Mouse (Mus musculus) ovary, postnatal 36 days (tissue): ENCODE results near the gene Fam240a.

Source experiments
- DNase-seq: peaks from one replicate; pipeline ENCODE4 v3.0.0; 2022; ENCODE audit warnings: low spot score, mixed read lengths

The Fam240a gene

GRCm38 (mm10) chr9:110916786-110917185 is at the start of gene Fam240a:
Gene Fam240a, minus strand, starts transcription at chr9:110916861.
- DNase-seq: no peak

DNA sequence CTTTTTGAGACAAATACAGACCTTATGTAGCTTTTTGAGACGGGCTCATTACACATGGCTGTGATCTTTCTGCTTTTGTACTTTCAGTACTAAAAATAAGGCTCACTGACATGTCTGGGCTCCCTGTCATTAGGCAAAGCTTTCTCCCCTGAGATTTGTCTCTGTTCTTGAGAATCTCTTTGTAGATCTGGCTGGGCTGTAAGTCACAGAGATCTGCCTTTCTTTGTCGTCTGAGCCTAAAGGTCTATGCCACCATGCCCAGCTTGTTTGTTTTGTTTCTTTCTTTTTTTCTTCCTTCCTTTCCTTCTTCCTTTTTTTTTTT is 49.2 kb upstream of the Fam240a start:
- no peak for DNase-seq

DNA sequence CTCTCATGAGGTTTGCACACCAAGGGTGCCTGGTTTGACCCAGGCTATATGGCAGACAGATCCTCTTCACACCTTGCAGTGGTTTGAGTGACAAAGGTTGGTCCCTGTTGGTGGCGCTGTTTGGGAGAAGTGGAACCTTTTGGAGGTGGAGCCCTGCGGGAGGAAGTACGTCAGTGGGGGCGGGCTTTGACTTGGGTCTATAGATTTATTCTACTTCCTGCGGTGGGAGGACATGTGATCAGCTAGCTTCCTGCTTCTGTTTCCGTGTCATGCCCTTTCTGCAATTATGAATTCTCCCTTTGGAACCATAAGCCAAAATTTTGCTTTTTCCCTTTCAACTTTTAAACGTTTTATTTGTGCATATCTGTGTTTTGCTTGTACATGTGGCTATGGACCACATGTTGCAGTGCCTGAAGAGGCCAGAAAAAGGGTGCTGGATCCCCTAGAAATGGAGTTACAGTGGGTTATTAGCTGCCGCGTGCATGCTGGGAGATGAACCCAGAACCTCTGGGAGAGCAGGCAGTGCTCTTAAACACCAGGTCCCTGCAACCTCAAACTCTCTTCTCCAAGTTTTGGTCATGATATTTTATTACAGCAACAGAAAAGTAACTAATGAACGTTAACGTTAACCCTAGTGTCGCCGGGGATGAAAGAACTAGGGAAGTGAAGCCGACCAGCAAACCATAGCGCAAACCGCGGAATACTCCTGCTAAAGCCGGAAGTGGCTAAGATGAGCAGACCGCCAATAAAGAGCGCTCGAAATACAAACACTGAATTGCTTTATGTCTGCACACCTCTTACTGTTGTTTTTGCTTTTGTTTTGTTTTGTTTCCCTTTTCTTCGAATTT is 48.6 kb upstream of the Fam240a start:
- no peak for DNase-seq

DNA sequence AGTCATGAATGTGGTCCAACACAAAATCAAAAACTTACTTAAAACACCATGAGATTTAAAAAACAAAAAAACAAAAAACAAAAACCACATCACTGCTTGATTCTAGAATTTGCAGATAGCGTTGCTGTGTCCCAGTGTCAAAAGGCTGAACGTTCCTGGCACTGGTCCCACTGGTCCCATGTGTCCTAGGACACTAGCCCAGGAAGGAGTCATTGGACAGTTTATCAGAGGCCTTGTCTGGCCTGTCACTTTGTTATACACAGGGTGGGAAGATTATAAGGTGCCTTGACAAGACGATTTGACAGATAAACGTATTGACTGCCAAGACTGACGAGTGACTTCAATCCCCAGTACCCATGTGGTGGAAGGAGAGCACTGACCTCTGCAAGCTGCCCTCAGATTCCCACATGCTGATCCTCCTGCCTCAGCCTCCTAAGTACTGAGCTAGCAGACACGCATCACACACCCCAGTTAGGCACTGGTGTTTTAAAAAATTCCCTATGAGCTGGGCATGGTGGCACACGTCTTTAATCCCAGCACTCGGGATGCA is 47.0 kb upstream of the Fam240a start:
- no peak for DNase-seq

- no peak for DNase-seq
These were observed 44.7 kb upstream of the Fam240a start for GRCm38 (mm10) chr9:110961386-110961785.

- DNase-seq: no peak
These were observed 43.8 kb upstream of the Fam240a start for GRCm38 (mm10) chr9:110960230-110961149.

DNA sequence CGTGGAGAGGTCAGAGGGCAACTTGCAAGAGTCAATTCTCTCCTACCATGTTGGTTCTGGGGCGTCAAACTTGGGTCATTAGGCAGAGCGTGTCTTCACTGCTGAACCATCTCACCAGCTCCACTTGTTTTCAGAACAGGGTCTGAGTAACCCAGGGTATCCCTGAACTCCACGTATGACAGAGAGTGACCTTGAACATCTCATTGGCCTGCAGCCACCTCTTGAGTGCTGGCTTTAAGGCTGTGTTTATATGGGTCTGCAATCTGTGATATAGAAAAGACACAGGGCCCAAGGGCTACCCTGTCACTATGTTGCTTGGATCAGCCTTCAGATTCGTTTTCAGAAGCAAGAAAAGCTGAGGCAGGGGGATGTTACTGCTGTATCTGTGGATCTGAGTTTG is 43.0 kb upstream of the Fam240a start:
- DNase-seq: no peak

DNA sequence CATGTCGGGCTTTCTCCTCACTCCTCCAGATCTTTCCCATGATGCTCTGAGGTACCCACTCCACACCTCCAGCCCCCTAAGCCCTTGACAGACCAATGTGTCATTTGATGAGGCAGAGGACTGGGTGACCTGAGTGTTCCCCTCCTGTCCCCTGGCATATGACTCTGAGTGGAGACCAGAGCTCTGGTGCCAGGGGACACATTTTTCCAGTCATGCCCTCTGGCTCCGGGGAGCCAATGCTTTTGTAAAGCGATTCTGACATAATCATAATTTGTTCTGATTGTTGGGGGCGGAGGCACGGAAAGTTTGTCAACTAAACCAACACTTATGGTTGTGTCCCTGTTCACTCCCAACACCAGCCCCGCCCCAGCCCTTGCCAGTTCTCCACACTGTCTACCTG is 39.3 kb upstream of the Fam240a start:
- no peak for DNase-seq

GRCm38 (mm10) chr9:110954681-110955445 is 38.2 kb upstream of the Fam240a start:
- no peak for DNase-seq

DNA sequence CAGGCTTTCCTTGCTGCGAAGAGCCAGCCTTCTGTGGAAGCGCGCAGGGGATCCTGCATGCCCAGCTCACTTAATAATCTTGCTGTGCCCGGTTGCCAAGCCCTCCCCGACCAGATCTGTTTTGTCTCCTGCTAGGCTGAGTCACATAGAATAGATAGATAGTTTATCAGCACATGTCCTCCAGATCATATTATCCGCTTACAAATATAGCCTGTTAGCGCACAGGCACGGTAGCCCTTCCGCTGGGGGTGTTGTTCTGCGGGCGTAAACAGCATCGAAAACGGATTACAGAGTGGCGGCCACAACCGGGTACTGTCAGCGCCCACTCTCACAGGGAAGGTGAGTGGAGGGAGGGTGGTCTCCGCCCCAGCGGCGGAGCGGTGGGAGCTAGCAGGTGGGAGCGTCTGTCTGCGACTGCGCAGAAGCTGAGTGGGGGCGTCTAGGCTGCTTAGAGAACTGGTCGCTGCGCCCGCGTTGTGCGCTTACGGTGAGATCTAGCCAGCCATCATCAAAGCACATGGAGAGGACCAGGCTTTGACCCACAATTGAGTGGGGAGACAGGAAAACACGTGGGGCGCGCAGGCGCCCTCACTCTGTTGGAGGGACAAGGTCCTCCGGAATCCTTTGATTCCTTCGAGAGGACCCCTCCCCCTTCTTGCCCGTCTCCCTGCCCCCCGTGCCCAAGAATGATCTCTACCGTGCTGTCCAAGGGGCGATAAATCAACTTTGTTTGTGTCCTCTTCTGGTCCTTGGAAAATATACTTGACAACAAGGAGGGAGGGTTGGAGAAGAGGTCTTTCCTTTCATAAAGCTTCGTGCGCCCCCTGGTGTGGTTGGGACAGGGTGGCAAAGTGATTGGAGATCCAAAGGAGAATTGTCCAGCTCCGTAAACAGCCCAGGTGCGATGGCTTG is 37.1 kb upstream of the Fam240a start:
- DNase-seq: peak; percentile 79

DNA sequence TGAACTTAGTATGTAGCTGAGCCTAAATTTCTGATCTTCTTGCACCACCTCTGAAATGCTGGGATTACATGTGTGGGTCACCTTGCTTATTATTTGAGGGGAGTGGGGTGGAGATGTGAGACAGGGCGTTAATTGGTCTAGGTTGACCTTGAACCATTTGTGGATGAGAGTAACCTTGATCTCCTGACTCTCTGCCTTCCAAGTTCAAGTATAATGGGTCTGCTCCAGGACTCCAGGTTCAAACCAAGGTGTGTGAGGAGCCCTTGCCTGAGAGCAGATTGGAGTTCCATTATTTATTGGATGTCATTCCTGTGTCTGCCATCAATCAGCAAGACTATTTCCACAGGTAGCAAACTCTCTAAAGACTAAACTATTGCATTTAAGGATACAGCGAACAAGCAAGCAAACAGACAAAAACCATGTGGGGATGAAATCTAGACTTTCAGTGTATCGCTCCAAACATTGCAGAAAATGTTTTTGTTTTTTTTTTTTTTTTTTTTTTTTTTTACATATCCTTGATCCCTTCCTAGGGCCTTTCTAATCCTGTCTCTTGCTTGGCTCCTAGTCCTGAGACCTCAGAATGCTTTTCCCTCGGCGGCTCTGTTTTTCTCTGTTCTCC is 36.4 kb upstream of the Fam240a start:
- DNase-seq: no peak

DNA sequence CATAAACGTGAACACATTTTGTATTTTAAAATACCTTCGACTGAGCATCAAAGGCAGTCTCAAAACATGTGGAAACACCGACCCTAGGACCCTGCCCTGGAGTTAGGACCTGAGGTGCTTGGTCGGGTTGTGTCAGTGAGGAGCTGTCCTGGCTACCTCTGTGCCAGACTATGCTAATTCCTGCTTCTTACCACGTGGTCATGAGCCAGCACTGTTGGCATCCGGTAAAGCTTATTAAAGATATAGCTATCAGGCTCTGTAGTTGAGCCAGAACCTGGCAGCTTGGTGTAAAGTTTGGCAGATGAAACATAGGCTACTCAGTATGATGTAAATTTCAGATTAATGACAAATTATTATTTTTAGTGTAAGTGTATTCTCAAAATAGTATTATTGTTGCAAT is 35.7 kb upstream of the Fam240a start:
- no peak for DNase-seq

- DNase-seq: no peak
These were observed 35.2 kb upstream of the Fam240a start for GRCm38 (mm10) chr9:110951866-110952265.

- no peak for DNase-seq
These were observed 34.7 kb upstream of the Fam240a start, which contains the start of gene Lrrc2 for GRCm38 (mm10) chr9:110951397-110951796. Gene Lrrc2, plus strand, starts transcription at chr9:110951545.

- no peak for DNase-seq
These were observed 33.4 kb upstream of the Fam240a start for GRCm38 (mm10) chr9:110950109-110950508.

GRCm38 (mm10) chr9:110948813-110949310 is 32.2 kb upstream of the Fam240a start:
- DNase-seq: no peak

DNA sequence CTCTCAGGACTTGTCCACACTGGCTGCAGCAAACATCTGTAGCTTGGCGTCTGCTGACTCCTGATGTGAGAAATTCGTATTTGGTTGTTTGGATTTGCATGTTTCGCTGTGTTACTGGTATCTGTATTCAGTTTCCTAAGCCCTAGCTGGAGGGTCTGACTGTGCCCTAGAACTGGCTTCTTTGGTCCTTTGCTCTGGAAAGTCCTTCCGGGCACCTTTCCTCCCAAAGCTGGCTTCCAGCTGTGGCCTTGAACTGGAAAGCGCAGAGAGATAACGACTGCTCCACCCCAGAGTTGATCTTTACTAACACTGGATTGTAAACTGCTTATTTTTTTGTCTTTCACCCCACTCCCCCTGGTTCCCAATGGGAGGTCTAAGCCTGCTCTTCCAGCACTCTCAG is 31.2 kb upstream of the Fam240a start:
- no peak for DNase-seq

DNA sequence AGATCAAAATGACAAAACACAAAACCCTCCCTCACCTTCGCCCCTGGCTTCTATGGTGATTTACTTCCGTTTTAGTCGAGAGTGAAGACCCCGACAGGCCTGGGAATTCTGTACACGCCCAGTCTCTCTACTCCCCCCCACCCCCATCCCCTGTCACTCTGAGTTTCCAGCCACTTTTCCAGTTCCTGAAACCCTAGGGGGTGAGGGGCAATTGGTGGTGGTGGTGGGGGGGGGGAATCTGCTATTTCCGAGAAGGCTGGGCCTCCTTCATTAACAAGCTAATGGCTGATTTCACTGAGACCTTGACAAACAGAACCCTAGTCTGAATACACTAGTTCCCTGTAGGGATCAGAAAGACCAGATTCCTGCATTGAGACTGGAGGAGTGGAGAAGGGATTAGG is 30.6 kb upstream of the Fam240a start:
- DNase-seq: no peak

- DNase-seq: peak; percentile 69
These were observed 29.9 kb upstream of the Fam240a start for GRCm38 (mm10) chr9:110946548-110947044.

- DNase-seq: no peak
These were observed 29.3 kb upstream of the Fam240a start, which contains the start of gene Tdgf1 for GRCm38 (mm10) chr9:110945926-110946325. Gene Tdgf1, minus strand, starts transcription at chr9:110946158.
